In the genomic region with DNA sequence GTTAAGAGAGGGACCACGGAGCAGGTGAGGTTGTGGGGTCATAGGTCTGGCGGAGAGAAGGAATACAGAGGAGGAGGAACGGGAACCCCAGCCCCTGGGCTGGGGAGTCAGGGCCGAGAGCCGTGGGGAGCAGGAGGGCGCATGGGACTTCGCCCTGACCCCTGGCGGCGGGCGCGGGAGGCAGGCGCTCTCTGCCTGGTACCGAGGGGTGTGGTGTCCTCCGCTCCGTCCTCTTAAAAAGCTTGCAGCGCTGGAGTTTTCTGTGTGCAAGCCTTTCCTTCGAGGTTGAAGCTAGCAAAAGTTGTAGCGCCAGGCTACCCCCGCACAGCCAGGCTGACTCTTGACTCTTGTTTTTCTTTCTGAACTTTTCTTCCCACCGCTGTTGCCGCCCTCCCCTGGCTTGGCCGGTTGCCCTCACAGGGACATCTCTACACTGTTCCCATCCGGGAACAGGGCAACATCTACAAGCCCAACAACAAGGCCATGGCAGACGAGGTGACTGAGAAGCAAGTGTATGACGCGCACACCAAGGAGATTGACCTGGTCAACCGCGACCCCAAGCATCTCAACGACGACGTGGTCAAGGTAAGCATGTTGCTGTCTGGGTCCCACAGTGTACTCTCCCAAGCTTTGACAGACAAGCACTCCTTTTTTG, we compare ENCODE assay signal across 8 mouse cellular contexts. TPM values are rescaled to one million over a fixed set of nuclear protein-coding genes. Genes with fewer than 3 reads are reported as not detected.
A peak's percentile ranks its signal among the peaks of the same experiment; 100 is the strongest.
DNase-seq lines count a peak whose midpoint lies in the region; ATAC-seq lines count a peak whose summit lies in the region.

No protein-coding gene starts in this region.

- peak; percentile 38; the same call in 1 of the 2 replicates for ATAC-seq in frontal cortex, adult (ENCODE audit: low TSS enrichment)

- DNase-seq in Muller cell, postnatal 12 days (ENCODE audit: inconsistent ontology term): peak; percentile 92
- peak; percentile 13 for DNase-seq in cerebellum, adult 8-10 months
- peak; percentile 86 for DNase-seq in heart, postnatal 4 days
- DNase-seq in layer of hippocampus, adult 9-11 months: peak; percentile 9
- DNase-seq in lung, postnatal 14 days: peak; percentile 88
- peak; percentile 58 for DNase-seq in ovary, postnatal 14 days (ENCODE audit: low spot score)
- peak; percentile 74 for DNase-seq in urinary bladder, adult 2 months (ENCODE audit: low spot score)

RNA-seq across cellular contexts. Expression of gene Cav1, which starts 1.5 kb away (rescaled TPM):
- 100 to 1,000 TPM; 462 to 484 TPM for total RNA-seq in heart, postnatal 4 days (2021)
- 673 and 863 TPM in 2 replicates for polyA plus RNA-seq in urinary bladder, adult 2 months (2012; rRNA removed)

RNA-seq across cellular contexts. Expression of gene Cav2, which starts 26.6 kb away (rescaled TPM):
- total RNA-seq in heart, postnatal 4 days (2021): 10 to 100 TPM; 51.3 to 54.4 TPM
- 64.5 and 79.9 TPM in 2 replicates for polyA plus RNA-seq in urinary bladder, adult 2 months (2012; rRNA removed)

Comparison
In these comparisons a context has a peak if more than half of its experiments do, and no peak if none do; other contexts are left out.
1. Peak in every context shown above with its lines: DNase-seq and ATAC-seq.
2. DNase-seq: peak in every context shown above with its lines; median percentile 92 in Muller cell, postnatal 12 days; 88 in lung, postnatal 14 days; 86 in heart, postnatal 4 days; 74 in urinary bladder, adult 2 months; 58 in ovary, postnatal 14 days; 13 in cerebellum, adult 8-10 months; 9 in layer of hippocampus, adult 9-11 months.